Mouse (Mus musculus): ENCODE data around the gene Gm17662. TPM values are rescaled to one million over a fixed set of nuclear protein-coding genes. Genes with fewer than 3 reads are reported as not detected.

Gene Gm17662
- total and polyA plus RNA-seq, 3 experiments = not detected

DNA sequence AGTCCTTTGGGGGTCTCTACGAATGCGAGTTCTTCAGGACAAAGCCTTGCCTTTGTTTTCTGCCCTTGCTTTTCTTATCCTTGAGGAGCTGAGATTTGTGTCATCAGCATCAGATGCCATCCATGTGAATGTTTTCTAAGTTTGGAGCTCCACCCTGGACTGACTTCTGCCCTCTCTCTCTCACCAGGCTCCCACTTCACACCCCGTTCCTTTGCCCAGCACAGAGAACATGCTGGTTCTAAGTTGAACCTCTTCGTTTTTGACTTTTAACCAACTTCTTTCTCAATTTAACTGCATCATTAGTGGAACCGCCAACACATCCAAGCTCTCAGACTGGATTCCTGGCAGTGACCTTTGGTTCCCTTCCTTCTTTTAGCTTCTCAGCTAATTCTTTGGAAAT is 13.1 kb downstream of the Gm17662 start:
- Histone ChIP-seq H3K27me3 (ENCODE audit: control insufficient read depth in 1 of 2, insufficient read depth in 2 of 2, low read length in 2 of 2) (no peaks in the 10 kb centered on the region), H3K4me1 (ENCODE audit: control insufficient read depth in 1 of 2, insufficient read depth in 2 of 2, low read length in 2 of 2) (no peaks in the 10 kb centered on the region), H3K4me3 (ENCODE audit: control insufficient read depth in 1 of 2, insufficient read depth in 1 of 2, low read depth in 2 of 2, low read length in 2 of 2) (no peak overlapping the region), H3K9ac (ENCODE audit: control insufficient read depth, low read depth, low read length, poor library complexity, severe bottlenecking) (no peak overlapping the region), H3K79me2 (ENCODE audit: control insufficient read depth, insufficient read depth, low read length, poor library complexity) (no peaks in the 10 kb centered on the region), H3K27ac (ENCODE audit: control insufficient read depth, low read depth, low read length) (no peak overlapping the region), H3K36me3 (ENCODE audit: control insufficient read depth in 1 of 2, insufficient read depth in 2 of 2, low read length in 2 of 2) (no peaks in the 10 kb centered on the region), H3K9me3 (replicated peaks; ENCODE audit: insufficient read depth, low read length) (no peaks in the 10 kb centered on the region)
- no peak for DNase-seq (ENCODE audit: low read depth, low spot score)
- TF ChIP-seq NELFE (IDR thresholded peaks at IDR 0.05; ENCODE audit: low read depth, low read length) (no peak), MYC (IDR thresholded peaks at IDR 0.05; ENCODE audit: low read depth, low read length) (no peak), ETS1 (IDR thresholded peaks at IDR 0.05; ENCODE audit: low read depth, low read length) (no peak), MAZ (IDR thresholded peaks at IDR 0.05; ENCODE audit: low read depth, low read length) (no peak), TBP (IDR thresholded peaks at IDR 0.05; ENCODE audit: low read depth, low read length) (no peak), ZC3H11A (IDR thresholded peaks at IDR 0.05; ENCODE audit: low read depth, low read length) (no peak), E2F4 (IDR thresholded peaks at IDR 0.05; ENCODE audit: borderline replicate concordance, low read depth, low read length) (no peak)

DNA sequence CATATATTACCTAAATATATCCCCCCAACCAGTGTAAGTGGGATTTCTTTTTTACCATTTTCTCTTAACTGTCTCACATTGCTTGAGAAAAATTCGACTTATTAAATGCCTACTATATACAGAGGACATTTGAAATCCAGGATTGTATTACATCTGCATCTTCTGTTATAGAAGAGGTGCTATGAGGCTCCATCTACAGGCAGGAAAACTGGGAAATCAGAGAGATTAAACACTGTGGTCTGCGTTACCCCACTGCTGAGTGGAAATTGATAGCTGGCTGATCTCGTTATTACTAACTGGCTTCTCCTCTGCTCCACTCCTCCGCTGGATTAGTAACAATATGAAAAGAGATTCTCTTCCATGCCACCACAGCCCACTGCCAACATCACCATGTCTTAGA is 18.7 kb downstream of the Gm17662 start:
- H3K27ac ChIP-seq (ENCODE audit: control insufficient read depth, low read depth, low read length) = no peak overlapping the region
- H3K27me3 ChIP-seq (ENCODE audit: control insufficient read depth in 1 of 2, insufficient read depth in 2 of 2, low read length in 2 of 2) = no peaks in the 10 kb centered on the region
- H3K4me1 ChIP-seq (ENCODE audit: control insufficient read depth in 1 of 2, insufficient read depth in 2 of 2, low read length in 2 of 2) = no peaks in the 10 kb centered on the region
- no peaks in the 10 kb centered on the region for H3K79me2 ChIP-seq (ENCODE audit: control insufficient read depth, insufficient read depth, low read length, poor library complexity)
- no peaks in the 10 kb centered on the region for H3K36me3 ChIP-seq (ENCODE audit: control insufficient read depth in 1 of 2, insufficient read depth in 2 of 2, low read length in 2 of 2)
- no peak for TF ChIP-seq POLR2AphosphoS2 (IDR thresholded peaks at IDR 0.05; ENCODE audit: low read length)
- no peak for TF ChIP-seq CHD2 (IDR thresholded peaks at IDR 0.05; ENCODE audit: low read length)
- no peak for TF ChIP-seq MAFK (IDR thresholded peaks at IDR 0.05; ENCODE audit: borderline replicate concordance, low read depth, low read length)
- TF ChIP-seq EP300 (IDR thresholded peaks at IDR 0.05; ENCODE audit: low read depth in 1 of 2, low read length in 2 of 2) = no peak
- TF ChIP-seq BHLHE40 (IDR thresholded peaks at IDR 0.05; ENCODE audit: borderline replicate concordance, low read depth, low read length) = no peak
- no peak for TF ChIP-seq RAD21 (IDR thresholded peaks at IDR 0.05; ENCODE audit: low read depth, low read length)
- no peak for TF ChIP-seq NELFE (IDR thresholded peaks at IDR 0.05; ENCODE audit: low read depth, low read length)
- TF ChIP-seq USF2 (IDR thresholded peaks at IDR 0.05; ENCODE audit: borderline replicate concordance in 1 of 2, insufficient read depth in 1 of 2, low read depth in 1 of 2, low read length in 2 of 2) = no peak
- no peak for TF ChIP-seq MEF2A (IDR thresholded peaks at IDR 0.05; ENCODE audit: extremely low read depth, insufficient replicate concordance, low read depth, low read length, poor library complexity, severe bottlenecking)
- TF ChIP-seq MAZ (IDR thresholded peaks at IDR 0.05; ENCODE audit: low read depth, low read length) = no peak
- no peak for TF ChIP-seq ETS1 (IDR thresholded peaks at IDR 0.05; ENCODE audit: low read depth, low read length)
- TF ChIP-seq E2F4 (IDR thresholded peaks at IDR 0.05; ENCODE audit: borderline replicate concordance, low read depth, low read length) = no peak
- no peak for TF ChIP-seq TCF12 (IDR thresholded peaks at IDR 0.05; ENCODE audit: low read depth, low read length)
- TF ChIP-seq ZMIZ1 (IDR thresholded peaks at IDR 0.05; ENCODE audit: low read depth, low read length) = no peak
- no peak for TF ChIP-seq CTCF (IDR thresholded peaks at IDR 0.05 in 2 of 3, conservative IDR thresholded peaks at IDR 0.05 in 1 of 3; ENCODE audit: control insufficient read depth in 1 of 3, insufficient read depth in 1 of 3, low read depth in 2 of 3, low read length in 3 of 3, poor library complexity in 1 of 3, severe bottlenecking in 1 of 3)
- H3K9me3 ChIP-seq (replicated peaks; ENCODE audit: insufficient read depth, low read length) = no peaks in the 10 kb centered on the region
- DNase-seq (ENCODE audit: low read depth, low spot score) = no peak
- H3K4me3 ChIP-seq (ENCODE audit: control insufficient read depth in 1 of 2, insufficient read depth in 1 of 2, low read depth in 2 of 2, low read length in 2 of 2) = no peak overlapping the region
- no peak overlapping the region for H3K9ac ChIP-seq (ENCODE audit: control insufficient read depth, low read depth, low read length, poor library complexity, severe bottlenecking)

Data from MEL (cell line).